Mouse (Mus musculus) R1 (cell line): Measurements from ENCODE around the gene Anks1.

Experiments used
- DNase-seq: peaks from one replicate; pipeline ENCODE4 v3.0.0-alpha.2; 2018; ENCODE audit warnings: low read depth, low spot score

Gene Anks1

DNA sequence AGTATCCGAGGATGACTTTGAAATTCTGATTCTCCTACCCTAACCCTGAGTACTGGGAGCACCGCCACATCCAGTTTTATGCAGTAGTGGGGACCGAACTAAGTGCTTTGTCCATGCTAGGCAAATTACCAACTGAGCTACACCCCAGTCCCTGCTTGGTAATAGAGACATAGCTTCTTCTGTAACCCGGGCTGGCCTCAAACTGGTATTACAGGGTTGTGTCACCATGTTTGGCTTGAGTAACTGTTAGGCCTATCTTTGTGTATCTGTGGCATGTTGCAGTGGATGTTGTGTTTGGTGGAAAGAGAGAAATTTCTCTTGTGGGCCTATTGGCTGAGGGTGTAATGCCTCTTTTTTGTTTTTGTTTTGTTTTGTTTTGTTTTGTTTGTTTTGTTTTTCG lies 21.2 kb downstream of the Anks1 start:
- no peak for DNase-seq

DNA sequence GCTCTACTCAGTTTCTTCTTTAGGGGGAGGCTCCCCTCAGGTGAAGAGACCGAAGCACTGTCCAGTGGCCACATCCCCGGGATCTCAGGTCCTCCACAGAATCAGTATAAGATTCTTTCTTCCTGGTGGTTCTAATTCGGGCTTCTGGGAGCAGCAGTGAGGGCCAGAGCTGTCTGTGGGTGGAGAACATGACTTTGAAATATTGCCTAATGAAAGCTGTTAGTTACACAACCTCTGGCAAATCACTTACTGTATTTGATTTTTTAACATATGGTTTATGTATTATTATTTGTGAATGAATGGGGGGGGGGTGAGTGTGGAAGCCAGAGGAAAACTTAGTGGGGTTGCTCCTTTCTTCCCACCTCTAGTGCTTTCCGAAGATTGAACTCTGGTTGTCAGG lies 22.7 kb downstream of the Anks1 start:
- DNase-seq, result no peak

DNA sequence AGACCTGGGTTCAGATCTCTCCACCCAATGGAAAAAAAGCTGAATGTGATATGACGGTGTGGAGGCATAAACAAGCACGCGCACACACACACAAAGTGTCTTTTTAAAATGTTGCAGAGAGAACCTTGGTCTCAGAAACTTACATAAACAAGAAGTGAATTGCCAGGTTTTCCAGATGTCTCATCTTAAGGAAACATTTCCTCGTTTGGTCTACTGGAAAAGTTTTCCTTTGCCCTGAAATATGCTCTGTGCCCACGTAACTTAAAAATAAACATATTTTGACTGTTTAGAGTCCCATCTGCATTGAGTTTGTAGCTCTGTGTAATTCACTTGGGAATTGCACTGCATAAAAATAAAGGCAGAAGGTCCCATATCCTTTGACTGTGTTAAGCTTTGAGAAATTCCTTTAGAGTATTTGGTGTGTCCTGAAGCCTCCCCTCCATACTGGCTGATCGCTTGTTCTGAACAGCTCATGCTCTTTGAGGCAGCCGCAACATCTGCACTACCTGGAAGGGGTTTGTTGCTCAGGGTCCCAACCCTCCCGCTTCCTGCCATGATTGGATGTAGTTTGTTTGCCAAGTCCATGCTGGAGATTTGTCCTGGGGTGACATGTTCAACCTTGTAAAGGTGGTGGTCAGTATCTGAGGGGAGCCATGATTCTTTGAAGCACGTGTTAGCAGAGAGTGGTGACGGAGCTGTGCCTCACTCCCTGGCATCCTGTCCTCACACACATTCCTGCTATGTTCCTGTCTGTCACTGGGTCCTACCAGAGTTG lies 25.2 kb downstream of the Anks1 start:
- no peak for DNase-seq

DNA sequence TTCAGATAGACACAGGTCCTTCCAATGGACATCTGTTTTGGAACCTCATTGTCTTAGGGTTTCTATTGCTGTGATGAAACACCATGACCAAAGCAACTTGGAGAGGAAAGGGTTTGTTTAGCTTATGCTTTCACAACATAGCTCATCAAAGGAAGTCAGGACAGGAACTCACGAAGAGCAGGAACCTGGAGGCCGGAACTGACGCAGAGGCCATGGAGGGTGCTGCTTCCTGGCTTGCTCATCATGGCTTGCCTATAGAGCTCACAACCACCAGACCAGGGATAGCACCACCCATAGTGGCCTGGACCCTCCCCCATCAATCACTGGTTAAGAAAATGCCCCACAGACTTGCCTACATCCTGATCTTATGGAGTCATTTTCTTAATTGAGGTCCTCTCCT lies 26.0 kb downstream of the Anks1 start:
- no peak for DNase-seq

DNA sequence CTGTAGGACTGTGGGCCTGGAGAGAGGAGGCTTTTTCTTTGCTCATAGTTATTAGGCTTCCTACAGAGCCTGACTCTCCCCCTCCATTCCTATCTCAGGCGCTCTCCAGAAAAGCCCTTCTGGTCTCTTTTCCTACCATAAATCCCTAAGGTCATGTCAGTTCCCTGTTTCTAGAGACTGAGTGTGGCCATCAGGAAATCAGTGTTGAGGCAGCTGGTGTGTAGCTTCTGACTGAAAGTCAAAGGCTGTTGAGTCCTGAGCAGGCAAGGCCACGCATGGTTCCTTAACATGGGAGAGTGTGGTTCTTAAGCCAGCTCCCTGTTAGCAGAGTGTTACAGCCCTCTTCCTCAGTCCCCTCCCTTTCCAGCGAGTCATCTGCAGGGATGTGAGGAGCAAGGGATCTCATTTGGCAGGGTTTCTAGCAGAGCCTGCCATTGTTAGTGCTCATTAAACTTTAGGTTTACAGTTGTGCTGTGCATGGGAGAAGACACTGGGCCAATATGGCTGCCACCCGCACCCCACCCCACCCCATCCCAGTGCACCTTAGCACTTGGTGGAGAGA lies 28.0 kb downstream of the Anks1 start:
- no peak for DNase-seq

DNA sequence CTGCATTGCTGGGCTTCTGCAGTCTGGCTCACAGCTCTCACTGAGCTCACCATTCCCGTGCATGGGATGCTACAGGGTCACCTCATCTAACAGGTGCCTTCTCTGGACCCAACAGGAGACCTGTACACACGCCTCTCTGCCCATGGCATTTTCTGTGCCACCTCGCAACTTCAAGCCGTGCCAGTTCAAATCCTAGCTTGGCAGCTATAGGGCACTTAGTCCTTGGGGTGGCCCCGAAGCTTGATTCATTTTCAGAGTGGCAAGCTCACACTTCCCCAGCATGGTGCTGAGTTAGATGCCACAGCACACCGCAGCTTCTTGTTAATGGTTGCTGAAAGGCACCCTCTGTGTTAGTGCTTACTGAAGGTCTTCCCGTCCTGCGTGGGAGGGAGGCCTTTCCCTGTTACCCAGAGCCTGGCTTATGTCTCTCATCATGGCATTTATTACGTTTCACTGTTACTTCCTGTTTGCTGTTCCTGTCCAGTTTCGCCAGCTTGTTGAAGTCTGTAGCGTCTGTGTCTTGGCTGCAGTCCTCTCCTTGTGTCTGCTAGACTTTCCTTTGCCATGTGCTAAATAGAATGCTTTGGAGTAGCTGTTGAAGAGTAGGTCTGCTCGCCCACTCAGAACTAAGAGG lies 29.1 kb downstream of the Anks1 start:
- DNase-seq, result no peak

DNA sequence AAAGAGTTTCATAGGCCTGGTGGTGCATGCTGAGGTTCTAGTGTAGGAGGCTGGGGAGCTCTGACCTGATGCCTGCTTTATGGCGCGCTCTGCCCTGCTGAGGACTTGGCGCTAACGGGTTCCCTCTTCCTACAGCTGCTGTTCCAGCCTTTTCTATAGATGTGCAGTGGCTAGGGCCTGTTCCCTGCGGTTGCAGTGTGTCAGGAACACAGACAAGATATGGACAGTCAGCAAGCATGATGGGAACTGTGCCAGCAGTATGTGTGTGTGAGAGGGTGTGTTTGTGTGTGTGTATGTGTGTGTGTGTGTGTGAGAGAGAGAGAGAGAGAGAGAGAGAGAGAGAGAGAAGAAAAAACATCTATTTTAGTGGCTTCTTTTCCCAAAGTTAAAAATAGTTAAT lies 29.9 kb downstream of the Anks1 start:
- DNase-seq, result no peak

DNA sequence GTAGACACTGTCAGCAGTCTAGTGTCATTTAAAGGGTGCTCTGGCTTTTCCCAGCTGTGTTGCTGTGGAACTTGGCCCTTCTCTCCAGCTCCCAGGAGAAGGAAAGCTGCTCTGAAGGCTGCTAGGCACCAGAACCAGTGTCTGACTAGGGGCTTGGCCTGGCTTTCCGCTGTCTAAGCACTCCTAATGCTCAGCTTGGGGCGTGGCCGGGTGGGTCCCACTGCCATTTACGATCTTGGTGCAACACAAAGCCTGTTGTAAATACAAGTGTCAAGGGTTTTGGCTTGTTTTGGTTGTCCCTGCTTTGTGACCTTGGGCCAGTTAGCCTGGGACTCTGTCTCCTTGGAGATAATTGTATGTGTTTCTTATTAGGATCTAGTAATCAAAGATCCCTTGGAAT lies 31.2 kb downstream of the Anks1 start:
- peak; percentile 82 for DNase-seq

DNA sequence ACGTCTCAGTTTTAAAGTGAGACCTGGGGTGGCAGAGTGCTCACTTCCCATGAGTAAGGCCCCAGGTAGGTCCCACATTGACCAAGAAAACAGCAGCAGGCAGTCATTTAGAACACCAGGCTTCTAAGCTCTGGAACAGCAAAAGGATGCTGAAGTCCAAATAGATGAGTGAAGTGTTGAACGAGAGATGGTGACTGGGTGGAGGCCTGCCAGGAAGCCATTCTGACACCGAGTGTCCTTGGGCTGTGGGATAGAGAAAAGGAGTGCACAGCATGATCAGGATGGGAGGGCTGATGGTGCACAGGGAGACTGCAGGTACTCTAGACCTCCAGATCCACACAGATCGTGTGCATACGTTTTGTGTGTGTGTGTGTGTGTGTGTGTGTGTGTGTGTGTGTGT lies 32.1 kb downstream of the Anks1 start:
- peak; percentile 28 for DNase-seq

DNA sequence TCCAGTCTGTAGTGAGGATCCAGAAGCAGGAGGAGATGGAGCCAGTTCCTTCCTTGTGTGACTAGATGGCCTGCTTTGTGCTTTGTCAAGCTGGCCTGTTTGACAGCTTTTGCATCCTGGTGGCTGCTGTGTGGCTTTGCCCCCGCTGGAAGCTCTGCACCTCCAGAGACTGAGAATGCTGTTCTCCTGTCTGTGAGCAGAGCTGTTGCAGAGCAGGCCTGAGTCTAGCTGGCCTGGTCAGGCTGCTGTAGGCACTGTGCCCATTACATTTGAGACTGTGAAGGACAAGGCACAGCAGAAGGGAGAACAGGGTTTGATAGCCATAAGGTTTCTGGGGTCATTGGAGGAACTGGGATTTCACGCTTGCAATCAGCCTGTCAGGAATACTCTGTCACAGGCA lies 32.6 kb downstream of the Anks1 start:
- DNase-seq, result no peak

DNA sequence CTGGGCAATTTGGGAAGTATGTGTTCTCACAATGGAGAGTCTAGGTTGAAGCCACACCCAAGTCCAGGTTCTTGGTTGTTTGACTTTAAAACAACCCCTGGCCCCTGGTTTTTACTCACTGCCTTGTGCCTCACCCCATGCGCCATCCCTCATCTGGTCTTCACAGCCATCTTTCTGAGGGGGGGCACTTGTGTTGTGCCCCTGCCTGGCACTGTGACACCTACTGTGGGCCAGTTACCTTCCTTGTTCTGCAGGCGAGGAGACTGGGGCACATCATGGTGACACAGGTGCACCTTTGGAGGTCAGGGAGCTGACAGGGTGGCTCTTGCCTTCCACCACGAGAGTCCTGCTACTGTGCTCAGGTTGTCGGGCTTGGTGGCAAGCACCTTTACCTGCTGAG lies 33.0 kb downstream of the Anks1 start:
- DNase-seq, result peak; percentile 23

DNA sequence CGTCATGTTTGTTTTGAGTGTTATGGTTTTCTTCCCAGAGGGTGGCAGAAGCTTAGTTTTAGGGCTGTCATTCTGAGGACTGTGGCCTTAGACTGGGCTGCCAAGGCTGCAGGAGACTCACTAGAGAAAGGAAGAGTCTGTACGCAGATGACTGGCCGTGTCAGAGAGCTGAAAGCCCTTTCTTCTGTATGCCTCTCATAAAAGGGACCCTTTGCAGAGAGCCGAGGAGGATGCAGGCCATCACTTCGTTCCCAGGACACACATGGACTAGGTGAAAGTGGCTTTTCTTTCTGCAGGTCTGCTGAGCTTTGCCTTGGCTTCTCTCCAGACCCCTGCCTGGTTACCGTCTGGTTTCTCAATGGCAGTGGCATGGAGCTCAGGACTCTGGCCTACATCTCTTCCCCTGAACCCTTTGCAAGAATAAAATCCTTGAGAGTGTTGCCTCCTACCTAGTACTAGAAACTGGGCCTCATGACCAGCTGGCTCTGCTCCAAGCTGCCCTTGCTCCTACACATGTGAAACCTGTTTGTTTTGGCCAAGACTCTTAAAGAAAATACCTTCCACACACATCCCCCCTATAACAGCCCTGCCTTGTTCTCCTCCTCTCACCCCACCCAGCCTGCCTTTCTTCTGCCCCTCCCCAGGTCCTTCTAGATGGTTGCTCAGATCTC lies 36.6 kb downstream of the Anks1 start:
- no peak for DNase-seq

DNA sequence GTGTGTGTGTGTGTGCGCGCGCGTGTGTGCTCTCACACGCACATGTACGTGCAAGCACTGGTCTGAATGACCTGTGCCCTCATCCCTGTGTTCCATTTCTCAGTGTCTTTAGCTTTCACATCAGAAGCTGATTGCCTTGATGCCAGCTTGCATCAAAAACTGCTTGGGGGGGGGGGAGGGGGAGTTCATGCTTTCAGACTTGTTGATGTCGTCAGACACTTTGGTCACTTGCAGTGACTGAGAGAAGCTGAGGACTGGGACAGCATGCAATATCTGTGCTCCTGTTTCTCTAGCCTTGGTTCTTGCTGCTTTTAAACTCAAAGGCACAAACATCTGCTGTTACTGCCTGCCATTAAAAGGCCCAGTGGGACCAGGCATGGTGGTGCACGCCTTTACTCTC lies 37.3 kb downstream of the Anks1 start:
- DNase-seq, result no peak

DNA sequence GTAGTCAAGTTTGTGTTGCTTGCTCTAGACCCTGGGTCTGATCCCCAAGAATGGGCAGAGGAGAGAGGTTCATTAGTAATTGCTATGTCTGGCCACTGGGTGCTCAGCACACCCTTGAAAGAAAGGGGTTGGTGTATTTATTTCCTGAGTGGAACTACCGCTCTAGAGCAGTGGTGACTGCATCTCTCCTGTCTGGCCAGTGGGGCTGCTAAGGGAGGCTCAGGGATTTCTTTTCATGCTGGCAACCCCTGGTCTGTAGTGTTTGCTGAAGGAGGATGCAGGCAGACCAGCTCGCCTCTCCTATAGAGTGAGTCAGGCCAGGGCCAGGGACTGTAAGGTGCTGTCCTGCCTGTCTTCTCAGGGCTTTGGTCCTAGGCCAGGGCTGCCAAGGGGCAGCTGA lies 38.0 kb downstream of the Anks1 start:
- DNase-seq, result no peak

DNA sequence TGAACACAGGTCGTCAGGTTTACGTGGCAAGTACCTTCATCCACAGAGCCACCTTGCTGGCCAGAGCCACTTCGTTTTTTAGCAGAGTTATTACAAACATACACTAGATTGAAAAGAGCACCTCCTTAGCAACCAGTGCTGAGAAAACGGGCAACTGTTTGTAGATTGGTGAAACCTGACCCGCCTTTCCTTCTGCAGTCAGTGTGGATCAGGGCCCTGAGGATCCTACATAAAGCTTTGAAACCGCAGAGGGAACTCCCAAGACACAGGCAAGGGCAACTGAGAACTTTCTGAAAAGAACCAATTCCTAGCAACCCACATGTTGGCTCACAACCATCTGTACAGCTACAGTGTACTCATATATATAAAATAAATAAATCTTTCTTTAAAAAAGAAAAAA lies 44.0 kb downstream of the Anks1 start:
- DNase-seq, result no peak

DNA sequence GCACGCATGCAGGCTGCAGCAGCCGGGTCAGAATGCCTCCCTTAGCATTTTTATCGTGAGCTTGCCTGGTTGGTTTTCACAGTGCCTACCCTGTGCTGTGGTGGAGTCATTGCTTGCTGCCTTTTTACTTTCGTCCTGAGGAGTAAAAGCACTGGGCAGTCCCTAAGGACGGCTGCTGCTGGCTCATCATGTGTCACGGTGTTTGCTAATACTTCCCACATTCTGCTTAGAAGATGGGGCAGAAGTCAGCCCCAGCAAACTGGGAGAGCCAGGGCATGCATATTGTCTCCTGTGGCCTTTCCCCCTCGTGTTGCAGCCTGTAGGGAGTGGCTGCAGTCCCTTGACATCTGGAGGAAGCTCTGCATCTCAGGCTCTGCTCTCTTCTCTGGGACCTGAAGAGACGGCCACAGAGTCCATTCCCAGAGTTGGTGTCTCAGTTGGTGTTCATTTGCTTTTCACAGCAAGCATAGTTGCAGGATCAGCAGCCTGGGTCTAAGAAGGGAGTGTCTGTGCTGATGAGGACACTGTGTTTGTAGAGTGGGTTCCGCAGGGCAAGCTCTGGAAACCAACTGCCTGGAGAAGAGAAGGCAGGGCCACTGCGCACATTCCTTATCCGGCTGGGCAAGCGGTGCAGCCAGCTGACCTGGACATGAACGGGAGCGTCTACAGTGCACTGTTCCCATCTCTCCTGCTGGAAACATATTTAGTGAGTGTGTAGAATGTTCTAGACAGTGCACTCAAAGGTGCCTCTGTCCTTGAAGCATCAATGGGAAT lies 45.7 kb downstream of the Anks1 start:
- DNase-seq, result no peak

DNA sequence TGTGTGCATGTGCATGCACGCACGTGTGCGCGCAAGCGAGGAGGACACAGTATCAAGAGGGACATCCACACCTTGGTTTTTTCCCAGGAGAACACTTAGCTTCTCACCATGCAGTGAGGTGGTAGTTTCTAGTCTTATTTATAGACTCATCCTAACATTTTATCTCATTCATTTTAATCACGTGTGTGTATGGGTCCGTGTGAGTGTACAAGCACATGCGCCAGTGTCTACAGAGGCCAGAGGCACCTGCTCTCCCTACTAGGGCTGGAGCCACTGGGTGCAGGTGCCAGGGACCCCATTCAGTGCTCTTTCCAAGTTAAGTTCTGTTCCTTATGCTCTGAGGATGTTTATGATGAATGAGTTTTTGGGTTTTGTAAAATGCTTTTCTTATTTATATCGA lies 48.5 kb downstream of the Anks1 start:
- no peak for DNase-seq

DNA sequence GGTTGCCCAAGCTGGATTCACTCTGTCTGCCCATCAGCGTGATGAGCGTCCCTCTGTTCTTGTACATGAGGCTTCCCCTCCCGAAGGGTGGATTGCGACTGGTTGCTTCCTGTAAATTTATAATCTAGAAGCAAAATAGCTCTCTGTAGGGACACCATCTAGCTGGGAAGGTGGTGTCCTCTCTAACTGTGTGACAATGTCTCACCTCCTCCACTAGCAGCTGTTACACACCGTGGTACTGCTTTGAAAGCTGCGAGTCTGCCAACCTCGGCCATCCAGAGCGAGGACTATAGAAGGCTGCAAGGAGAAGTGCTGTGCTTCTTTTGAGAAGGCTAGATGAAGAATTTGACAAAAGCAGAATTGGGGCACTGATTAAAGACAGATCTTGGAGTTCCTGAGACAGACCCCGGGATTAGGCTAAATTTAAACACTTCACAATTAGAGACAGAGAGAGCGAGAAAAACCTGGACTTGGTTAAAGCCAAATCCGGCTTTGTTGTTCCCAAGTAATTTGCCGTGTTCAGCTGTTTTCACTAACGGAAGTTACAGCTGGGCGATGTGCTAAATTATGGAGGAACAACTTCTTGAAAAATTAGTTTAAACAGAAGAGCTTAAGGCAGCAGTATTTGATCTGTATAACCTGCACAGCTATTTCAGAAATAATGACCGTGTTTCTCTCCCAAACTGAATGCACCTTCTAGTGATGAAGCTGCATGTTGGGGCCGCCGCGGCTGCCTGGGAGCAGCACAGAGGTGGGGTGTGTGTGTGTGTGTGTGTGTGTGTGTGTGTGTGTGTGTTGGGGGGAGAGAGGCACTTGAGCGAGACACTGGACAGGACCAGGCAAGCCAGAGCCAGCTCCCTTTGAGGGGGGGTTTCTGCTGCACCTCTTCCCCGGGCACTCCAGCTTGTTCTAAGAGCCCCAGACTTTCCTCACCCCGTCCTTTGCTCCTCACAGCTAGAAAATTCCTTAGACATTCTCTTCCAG lies 51.3 kb downstream of the Anks1 start:
- DNase-seq, result no peak

DNA sequence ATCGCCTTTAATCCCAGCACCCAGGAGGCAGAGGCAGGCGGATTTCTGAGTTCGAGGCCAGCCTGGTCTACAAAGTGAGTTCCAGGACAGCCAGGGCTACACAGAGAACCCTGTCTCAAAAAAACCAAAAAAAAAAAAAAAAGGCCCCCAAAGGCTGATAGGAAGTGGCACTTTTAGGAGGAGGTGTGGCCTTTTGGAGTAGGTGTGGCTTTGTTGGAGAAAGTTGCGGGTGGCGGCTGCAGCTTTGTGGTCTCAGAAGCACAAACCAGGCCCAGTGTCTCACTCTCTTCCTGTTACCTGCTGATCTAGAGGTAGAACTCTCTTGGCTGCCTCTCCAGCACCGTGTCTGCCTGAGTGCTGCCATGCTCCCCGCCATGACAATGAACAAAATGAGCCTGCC lies 54.0 kb downstream of the Anks1 start:
- peak; percentile 75 for DNase-seq

DNA sequence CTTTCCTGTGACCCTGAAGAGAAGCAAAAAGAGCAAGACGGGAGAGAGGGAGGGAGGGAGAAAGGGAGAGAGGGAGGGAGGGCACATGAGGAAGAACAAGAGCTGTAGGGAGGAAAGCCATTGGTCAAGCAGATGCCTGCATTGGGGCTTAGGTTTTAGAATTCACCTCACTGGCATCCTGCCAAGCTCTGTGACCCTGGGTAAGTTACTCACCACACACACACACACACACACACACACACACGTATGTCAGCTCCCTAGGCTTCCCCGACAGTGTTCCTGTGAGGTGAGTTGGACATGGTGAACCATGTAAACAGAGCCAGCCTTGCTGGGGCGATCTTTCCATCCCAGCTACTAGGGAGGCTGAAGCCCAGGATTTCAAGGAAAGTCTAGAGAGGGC lies 55.5 kb downstream of the Anks1 start:
- no peak for DNase-seq

DNA sequence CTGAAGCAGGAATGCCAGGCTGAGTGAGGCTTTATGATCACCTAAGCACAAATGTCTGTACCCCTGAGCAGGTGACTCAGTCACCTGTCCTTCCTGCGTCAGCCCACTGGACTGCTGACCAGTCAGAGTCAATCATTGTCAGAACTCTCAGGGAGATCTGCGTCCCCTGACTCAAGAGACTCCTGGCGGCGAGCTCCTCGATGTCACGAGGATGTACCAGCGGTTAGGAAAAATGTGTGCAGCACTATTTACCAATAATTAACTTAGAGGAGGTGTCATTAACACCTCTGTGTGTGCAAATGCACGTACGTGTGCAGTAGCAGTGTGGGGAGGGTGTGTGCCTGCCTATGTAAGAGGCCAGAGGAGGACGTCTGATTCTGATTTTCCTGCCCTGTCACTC lies 56.2 kb downstream of the Anks1 start:
- DNase-seq, result no peak
